Mouse (Mus musculus) midbrain, embryonic 12.5 days (tissue): ENCODE measurements around the gene Dqx1. TPM values are rescaled to one million over a fixed set of nuclear protein-coding genes. Genes with fewer than 3 reads are reported as not detected.
A peak's percentile ranks its signal among the peaks of the same experiment; 100 is the strongest.

ENCODE experiments used
- ATAC-seq: fragments of 200-750 bp; cut with Nextera tagmentation; 2 replicates; pipeline ENCODE4 v1.8.0; 2017; ENCODE audit warnings: low read depth, moderate TSS enrichment, moderate library complexity; ENCODE audit not compliant: low FRiP score
- H3K27ac ChIP-seq: fragments of 300-500 bp; sonication (generic); replicated peaks from 2 replicates; pipeline ENCODE4 v1.5.1; 2016; ENCODE audit warnings: mild to moderate bottlenecking
- H3K27me3 ChIP-seq: fragments of 300-500 bp; sonication (generic); 2 replicates; pipeline ENCODE4 v1.6.1; 2016; ENCODE audit warnings: mild to moderate bottlenecking
- H3K36me3 ChIP-seq: fragments of 300-500 bp; sonication (generic); 2 replicates; pipeline ENCODE4 v1.6.1; 2016
- H3K4me1 ChIP-seq: fragments of 300-500 bp; sonication (generic); 2 replicates; pipeline ENCODE4 v1.6.1; 2016
- H3K4me2 ChIP-seq: fragments of 300-500 bp; sonication (generic); replicated peaks from 2 replicates; pipeline ENCODE4 v1.6.1; 2016; ENCODE audit warnings: mild to moderate bottlenecking, moderate library complexity
- H3K4me3 ChIP-seq: fragments of 300-500 bp; sonication (generic); 2 replicates; pipeline ENCODE4 v1.5.1; 2016; ENCODE audit warnings: mild to moderate bottlenecking
- H3K9ac ChIP-seq: fragments of 300-500 bp; sonication (generic); replicated peaks from 2 replicates; pipeline ENCODE4 v1.6.1; 2016; ENCODE audit warnings: mild to moderate bottlenecking, moderate library complexity
- H3K9me3 ChIP-seq: fragments of 300-500 bp; sonication (generic); 2 replicates; pipeline ENCODE4 v1.6.1; 2016; ENCODE audit warnings: mild to moderate bottlenecking
- WGBS: fragments of 180-500 bp; shearing (Covaris S2); methylation state at CpG from one replicate; pipeline ENCODE4 v1.1.7; 2016; 5-methylcytosine and 5-hydroxymethylcytosine counted together
- polyA plus RNA-seq: library from polyadenylated mRNA; unstranded; fragments of >200 nt; fragmentation: Nextera tagmentation; extraction: Ambion mirVana; gene quantifications from 2 replicates; pipeline ENCODE4 v1.2.1, GENCODE M21; 2016

The Dqx1 gene
- polyA plus RNA-seq, 1 experiment from 2014 or later: 1.1 TPM

DNA sequence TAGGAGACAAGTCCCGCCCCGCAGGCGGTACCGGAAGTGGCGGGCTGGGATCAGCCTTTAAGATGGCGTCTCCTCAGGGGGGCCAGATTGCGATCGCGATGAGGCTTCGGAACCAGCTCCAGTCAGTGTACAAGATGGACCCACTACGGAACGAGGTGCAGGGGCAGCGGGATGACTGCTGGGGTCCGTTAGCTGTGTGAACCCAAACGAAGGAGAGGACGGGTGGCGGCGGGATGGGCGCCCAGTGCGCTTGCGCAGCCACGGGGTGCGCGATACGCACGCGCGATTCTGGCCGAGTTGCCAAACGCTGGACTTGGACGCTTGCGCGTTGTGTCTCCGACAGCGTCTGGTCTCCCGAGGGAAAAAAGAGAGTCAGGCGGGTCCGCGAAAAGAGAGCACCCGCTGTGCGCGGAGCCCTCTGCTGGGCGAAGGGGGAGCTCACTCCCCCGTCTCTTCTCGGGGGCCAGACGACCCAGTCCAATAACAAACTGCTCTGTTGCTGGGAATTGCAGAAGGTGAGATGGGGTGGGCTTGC, 20.7 kb downstream of the Dqx1 start:
- Histone ChIP-seq H3K36me3 (peaks cover 24% of the 10 kb centered on the region), H3K4me1 (peaks cover 15% of the 10 kb centered on the region), H3K27me3 (peaks cover 58% of the 10 kb centered on the region), H3K4me2 (peak overlapping the region; percentile 94), H3K27ac (peak overlapping the region; percentile 91), H3K9ac (peak overlapping the region; percentile 70), H3K9me3 (no peaks in the 10 kb centered on the region), H3K4me3 (peak overlapping the region; percentile 68)
- under 1% methylated on average over 46 of the region's 46 CpGs for WGBS
- peak; percentile 91 for ATAC-seq

DNA sequence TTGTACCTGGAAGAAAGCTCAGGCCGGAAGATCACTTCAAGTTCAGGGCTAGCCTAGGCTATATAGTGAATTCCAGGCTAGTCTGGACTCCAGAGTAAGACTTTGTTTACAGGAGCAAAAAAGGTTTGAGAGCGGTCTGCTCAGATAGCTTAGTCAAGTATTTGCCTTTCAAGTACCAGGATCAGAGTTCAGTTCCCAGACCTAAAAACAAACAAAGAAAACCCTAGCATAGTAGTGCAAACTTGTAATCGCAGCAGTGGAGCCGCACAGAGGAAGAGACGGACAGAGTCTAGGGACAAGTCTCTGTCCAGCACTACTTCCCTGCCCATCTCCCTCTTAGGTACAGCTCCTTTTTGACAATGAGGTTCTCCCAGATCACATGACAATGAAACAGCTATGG, 22.6 kb downstream of the Dqx1 start:
- Histone ChIP-seq H3K9me3 (no peaks in the 10 kb centered on the region), H3K27ac (no peak overlapping the region), H3K4me2 (no peak overlapping the region), H3K9ac (no peak overlapping the region), H3K4me1 (peaks cover 17% of the 10 kb centered on the region), H3K27me3 (peaks cover 58% of the 10 kb centered on the region), H3K36me3 (peaks cover 24% of the 10 kb centered on the region), H3K4me3 (no peak overlapping the region)
- no peak for ATAC-seq
- 98% methylated on average over 5 of the region's 5 CpGs for WGBS

DNA sequence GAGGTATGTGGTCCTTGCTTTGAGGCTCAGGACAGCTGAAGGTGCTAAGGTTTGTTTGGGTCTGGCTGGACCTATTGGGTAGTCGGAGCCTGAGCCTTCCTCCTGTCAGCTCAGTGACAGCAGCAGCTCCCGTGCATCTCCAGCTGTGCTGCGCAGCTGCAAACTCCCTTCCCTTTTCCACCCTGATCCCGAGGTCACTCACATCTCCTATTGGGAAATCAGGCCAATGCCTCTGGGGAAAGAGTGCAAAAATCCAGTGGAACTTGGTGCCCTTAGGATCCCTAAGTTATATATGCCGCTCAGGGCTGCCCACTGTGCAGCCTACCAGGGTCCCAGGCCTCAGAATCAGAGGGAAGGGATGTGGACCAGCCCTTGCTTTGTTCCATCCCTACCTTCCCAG, 25.9 kb downstream of the Dqx1 start:
- Histone ChIP-seq H3K9me3 (no peaks in the 10 kb centered on the region), H3K9ac (no peak overlapping the region), H3K4me2 (no peak overlapping the region), H3K27me3 (peaks cover 68% of the 10 kb centered on the region), H3K36me3 (peaks cover 24% of the 10 kb centered on the region), H3K4me1 (peaks cover 17% of the 10 kb centered on the region), H3K27ac (no peak overlapping the region), H3K4me3 (no peak overlapping the region)
- no peak for ATAC-seq
- WGBS: 7% methylated on average over 5 of the region's 5 CpGs

DNA sequence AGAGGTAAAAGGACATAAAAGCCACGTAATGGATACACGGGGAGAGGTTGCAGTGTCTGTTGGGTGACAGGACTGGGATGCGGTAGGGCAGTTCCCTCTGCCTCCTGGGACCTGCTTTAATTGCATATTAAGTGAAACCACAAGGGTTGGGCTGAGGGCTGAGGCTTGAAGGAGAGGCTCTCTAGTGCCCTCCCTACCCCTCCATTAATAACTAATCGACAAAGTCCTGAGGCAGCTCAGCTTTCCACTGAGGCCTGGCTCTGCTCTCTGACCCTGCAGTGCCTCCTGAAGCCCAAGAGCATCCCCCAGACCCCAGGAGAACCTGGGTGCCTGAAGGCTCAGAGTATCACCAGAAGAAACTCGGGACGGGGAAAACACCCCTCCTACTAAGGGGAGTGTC, 26.8 kb downstream of the Dqx1 start:
- ATAC-seq: no peak
- no peak overlapping the region for H3K4me3 ChIP-seq
- WGBS: 6% methylated on average over 6 of the region's 6 CpGs
- H3K27me3 ChIP-seq: peaks cover 76% of the 10 kb centered on the region
- H3K4me2 ChIP-seq: no peak overlapping the region
- 0 out of 2 replicates have a peak, but pooled peaks cover 9% of the 10 kb centered on the region for H3K4me1 ChIP-seq
- no peak overlapping the region for H3K9ac ChIP-seq
- no peaks in the 10 kb centered on the region for H3K9me3 ChIP-seq
- H3K36me3 ChIP-seq: peaks cover 24% of the 10 kb centered on the region
- H3K27ac ChIP-seq: no peak overlapping the region

DNA sequence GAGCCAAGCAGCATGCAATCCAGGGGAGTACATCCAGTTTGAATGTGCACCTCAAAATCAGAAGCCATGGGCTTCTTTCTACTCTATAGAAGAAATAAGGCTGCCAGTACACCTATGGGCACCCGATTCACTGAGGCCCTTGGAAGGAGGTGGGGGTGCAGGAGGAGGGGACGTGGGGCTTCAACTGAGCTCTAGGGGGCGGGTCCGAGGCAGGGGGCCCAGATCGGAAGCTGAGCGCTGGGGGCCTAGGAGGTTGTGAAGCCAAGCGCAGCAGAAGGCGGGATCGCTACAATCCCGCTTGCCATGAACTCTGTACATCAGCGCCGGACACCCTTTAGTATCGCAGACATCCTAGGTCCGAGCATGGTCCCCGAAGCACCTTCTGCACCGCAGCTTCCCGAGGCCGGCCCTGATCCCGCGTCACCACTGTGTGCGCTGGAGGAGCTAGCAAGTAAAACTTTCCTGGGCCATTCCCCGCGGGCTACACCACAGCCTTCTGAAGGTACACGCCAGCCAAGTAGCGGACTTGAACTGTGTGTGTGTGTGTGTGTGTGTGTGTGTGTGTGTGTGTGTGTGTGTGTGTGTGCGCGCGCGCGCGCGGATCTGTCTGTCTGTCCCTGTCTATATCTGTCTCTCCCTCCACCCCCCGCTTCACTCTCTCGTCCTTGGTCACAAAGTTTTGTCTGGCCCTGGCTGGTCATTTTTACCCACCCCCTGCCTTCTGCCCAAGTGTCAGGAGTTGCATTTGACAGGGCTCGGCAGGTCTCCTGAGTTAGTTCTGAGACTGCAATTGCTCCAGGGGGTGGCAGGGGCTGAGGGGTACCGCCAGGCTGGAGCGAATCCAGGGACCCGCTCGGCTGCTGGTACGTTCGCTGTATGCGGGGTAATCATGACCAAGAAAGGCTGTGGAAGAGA, 28.7 kb downstream of the Dqx1 start, which contains the start of gene Lbx2:
Gene Lbx2 (plus strand): TSS at position 247 of the 915 bp plus-strand sequence.
- H3K4me3 ChIP-seq: peak within 1 kb of the TSS; percentile 17; the same call in 1 of the 2 replicates

DNA sequence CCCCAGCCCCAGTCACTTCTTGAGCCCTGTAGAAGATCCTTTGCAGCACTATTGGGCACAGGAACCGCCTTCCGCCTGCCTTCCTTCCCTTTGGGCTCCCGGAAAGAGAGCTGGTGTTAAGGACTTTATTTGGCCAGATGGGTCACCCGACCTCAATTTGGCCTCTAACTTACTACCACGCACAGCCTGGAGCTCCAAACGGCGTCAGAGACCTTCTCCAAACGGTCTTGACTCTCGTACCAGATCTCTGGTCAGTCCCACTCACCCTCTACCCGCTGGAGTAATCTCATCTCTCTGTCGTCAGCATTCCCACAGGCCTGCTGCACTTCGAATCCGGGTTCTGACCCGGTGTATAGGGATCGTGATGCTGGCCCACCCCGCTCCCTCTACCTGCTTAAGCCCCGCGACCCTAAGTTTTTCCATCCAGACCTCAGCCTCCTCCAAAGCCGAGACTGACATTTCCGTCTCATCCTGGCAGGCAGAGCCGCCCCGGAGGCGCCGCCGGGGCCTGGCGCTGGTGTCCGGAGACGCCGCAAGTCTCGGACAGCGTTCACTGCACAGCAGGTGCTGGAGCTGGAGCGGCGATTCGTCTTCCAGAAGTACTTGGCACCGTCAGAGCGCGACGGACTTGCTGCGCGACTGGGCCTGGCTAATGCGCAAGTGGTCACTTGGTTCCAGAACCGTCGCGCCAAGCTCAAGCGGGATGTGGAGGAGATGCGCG, 29.7 kb downstream of the Dqx1 start:
- peak overlapping the region; percentile 18; the same call in 1 of the 2 replicates for H3K4me2 ChIP-seq
- H3K36me3 ChIP-seq: no peaks in the 10 kb centered on the region
- H3K4me3 ChIP-seq: peak overlapping the region; percentile 17; the same call in 1 of the 2 replicates
- no peaks in the 10 kb centered on the region for H3K9me3 ChIP-seq
- under 1% methylated on average over 47 of the region's 47 CpGs for WGBS
- peaks cover 88% of the 10 kb centered on the region for H3K27me3 ChIP-seq
- H3K9ac ChIP-seq: no peak overlapping the region
- ATAC-seq: no peak
- H3K27ac ChIP-seq: no peak overlapping the region
- 0 out of 2 replicates have a peak, but pooled peaks cover 9% of the 10 kb centered on the region for H3K4me1 ChIP-seq

More for the DNA sequence above, 28.7 kb downstream of the Dqx1 start, which contains the start of gene Lbx2:
- no peak within 1 kb of the TSS for H3K27ac ChIP-seq
- H3K36me3 ChIP-seq: peaks cover 9% of the 10 kb centered on the region
- ATAC-seq: no peak
- H3K9ac ChIP-seq: peak within 1 kb of the TSS; percentile 2; the same call in 1 of the 2 replicates
- H3K4me1 ChIP-seq: 0 out of 2 replicates have a peak, but pooled peaks cover 9% of the 10 kb centered on the region
- H3K4me2 ChIP-seq: 0 out of 2 replicates have a peak within 1 kb of the TSS, but pooled peaks have one; percentile 15
- no peaks in the 10 kb centered on the region for H3K9me3 ChIP-seq
- WGBS: 1% methylated on average over 35 of the region's 42 CpGs
- H3K27me3 ChIP-seq: peaks cover 93% of the 10 kb centered on the region

DNA sequence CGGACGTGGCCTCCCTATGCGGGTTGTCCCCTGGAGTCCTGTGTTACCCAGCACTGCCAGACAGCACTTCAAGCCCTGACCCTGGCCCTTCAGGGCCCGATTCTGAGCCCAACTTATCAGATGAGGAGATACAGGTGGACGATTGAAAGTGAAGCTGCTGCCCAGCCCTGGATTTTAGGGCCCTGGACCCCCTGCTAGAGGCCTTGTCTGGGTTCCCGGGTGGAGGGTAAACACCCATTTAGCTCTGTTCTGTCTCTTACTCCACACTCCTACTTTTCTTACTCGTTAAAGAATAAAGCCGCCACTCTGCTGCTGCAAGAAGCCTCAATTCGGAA, 30.2 kb downstream of the Dqx1 start:
- WGBS: 5% methylated on average over 9 of the region's 9 CpGs
- no peak for ATAC-seq
- H3K4me3 ChIP-seq: peak overlapping the region; percentile 17; the same call in 1 of the 2 replicates

DNA sequence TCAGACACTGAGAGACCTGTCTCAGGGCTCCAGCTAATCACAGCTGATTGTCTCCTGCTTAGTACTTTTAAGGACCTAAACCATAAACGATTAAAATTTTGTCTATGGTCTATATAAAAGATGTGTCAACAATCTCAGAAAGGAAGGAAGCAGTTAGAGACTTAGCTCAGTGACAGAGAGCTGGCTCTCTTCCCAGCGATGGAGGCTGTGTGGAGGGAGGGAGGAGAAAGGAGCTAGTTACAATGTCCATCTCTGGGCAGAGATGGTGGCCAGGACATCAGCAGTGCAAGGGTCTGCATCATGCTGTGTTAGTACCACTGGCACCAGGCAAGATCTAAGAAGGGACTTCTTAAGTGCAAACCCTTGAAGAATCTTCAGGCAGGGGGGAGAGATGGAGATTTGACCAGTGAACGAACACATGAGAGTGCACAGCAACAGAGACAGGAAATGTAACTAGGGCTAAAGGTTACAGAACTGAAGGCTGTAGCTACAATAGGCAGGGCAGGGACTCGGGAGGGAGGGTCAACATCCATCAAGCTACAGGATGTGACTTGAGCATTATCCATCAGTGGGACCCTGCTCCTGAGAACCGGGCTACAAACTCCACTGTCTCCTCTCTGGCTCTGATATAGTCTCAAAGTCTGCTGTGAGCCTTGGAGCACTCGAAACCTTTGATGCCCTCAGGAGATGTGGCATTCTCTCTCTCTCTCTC, 34.9 kb downstream of the Dqx1 start:
- H3K4me3 ChIP-seq: no peak overlapping the region
- H3K4me1 ChIP-seq: no peaks in the 10 kb centered on the region
- ATAC-seq: no peak
- no peak overlapping the region for H3K27ac ChIP-seq
- 49% methylated on average over 6 of the region's 6 CpGs for WGBS
- peaks cover 62% of the 10 kb centered on the region for H3K27me3 ChIP-seq
- no peak overlapping the region for H3K4me2 ChIP-seq
- no peaks in the 10 kb centered on the region for H3K9me3 ChIP-seq
- H3K36me3 ChIP-seq: no peaks in the 10 kb centered on the region
- no peak overlapping the region for H3K9ac ChIP-seq

More for the DNA sequence above, 30.2 kb downstream of the Dqx1 start:
- H3K27ac ChIP-seq: no peak overlapping the region
- 0 out of 2 replicates have a peak overlapping the region, but pooled peaks have one; percentile 18 for H3K4me2 ChIP-seq
- no peaks in the 10 kb centered on the region for H3K36me3 ChIP-seq
- H3K4me1 ChIP-seq: 0 out of 2 replicates have a peak, but pooled peaks cover 9% of the 10 kb centered on the region
- H3K27me3 ChIP-seq: peaks cover 88% of the 10 kb centered on the region
- H3K9ac ChIP-seq: no peak overlapping the region
- no peaks in the 10 kb centered on the region for H3K9me3 ChIP-seq

DNA sequence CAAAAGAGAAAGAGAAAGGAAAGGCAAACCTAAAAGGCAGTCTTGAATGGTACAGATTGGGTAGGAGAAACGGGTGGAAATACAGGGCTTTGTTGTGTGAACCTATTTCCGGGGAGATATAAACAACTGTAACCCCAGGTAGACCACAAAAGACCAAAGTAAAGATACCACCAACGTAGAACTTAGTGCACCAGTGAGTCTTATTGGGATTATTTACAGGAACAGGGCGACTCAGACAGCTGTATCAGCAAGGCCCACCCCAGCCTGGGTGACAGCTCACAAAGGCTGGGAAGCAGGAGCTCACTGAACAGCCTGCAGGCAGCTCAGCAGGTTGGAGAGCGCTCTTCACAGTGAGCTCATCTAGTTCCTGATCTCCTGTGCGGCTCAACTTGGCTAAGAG, 38.3 kb downstream of the Dqx1 start:
- Histone ChIP-seq H3K27me3 (peaks cover 44% of the 10 kb centered on the region), H3K4me1 (no peaks in the 10 kb centered on the region), H3K27ac (no peak overlapping the region), H3K36me3 (no peaks in the 10 kb centered on the region), H3K4me2 (no peak overlapping the region), H3K9ac (no peak overlapping the region), H3K9me3 (no peaks in the 10 kb centered on the region), H3K4me3 (no peak overlapping the region)
- WGBS: 39% methylated on average over 6 of the region's 6 CpGs
- no peak for ATAC-seq

DNA sequence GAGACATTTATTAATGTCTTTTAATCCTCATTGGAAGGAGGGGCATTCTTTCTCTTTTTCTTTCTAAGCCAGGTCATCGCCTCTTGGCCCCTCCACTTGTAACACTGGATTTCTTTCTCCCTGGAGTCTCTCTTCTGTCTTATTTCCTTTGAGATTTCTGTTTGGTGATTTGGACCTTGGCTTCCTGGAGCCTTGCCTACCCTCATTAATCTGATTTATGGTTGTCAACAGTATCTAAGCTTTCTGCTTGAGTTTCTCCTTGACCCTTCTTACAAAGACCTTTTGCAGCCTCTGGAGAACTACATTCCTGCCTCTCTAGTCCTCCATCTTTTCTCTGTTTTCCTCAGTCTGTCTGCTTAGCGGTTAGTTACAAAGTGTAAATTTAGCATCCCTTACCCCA, 40.8 kb downstream of the Dqx1 start:
- H3K27me3 ChIP-seq: peaks cover 37% of the 10 kb centered on the region
- no peak overlapping the region for H3K27ac ChIP-seq
- WGBS: 63% methylated on average over 2 of the region's 2 CpGs
- ATAC-seq: no peak
- H3K4me2 ChIP-seq: no peak overlapping the region
- no peaks in the 10 kb centered on the region for H3K9me3 ChIP-seq
- peaks cover 13% of the 10 kb centered on the region for H3K4me1 ChIP-seq
- no peak overlapping the region for H3K4me3 ChIP-seq
- H3K9ac ChIP-seq: no peak overlapping the region
- H3K36me3 ChIP-seq: no peaks in the 10 kb centered on the region

DNA sequence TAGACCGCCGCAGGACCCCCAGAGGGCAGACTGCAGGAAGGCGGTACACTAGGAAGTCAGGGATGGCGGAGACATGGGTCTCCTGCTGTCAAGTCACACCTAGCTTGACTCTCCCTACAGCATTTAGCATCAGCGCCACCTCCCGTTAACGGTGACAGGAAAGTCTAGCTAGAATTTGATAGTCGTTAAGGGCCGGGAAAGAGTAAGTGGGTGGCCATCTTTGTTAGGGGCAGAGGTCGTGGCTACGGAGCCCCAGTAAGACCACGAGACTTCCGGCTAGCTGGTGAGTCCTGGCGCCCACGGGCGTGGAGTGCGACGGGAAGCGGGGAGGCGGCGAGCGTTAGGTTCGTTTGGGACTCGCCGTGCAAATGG, 43.7 kb downstream of the Dqx1 start, which contains the start of the genes Ccdc142 and Gm42688:
Gene Ccdc142 (plus strand): TSS at position 286 of the 372 bp plus-strand sequence.
Gene Gm42688 (plus strand): TSS at position 302 of the 372 bp plus-strand sequence.
- Histone ChIP-seq H3K4me2 (peak within 1 kb of the TSS; percentile 100), H3K9ac (peak within 1 kb of the TSS; percentile 81), H3K36me3 (no peaks in the 10 kb centered on the region), H3K4me1 (peaks cover 14% of the 10 kb centered on the region), H3K27ac (peak within 1 kb of the TSS; percentile 81), H3K4me3 (peak within 1 kb of the TSS; percentile 75), H3K27me3 (peaks cover 24% of the 10 kb centered on the region), H3K9me3 (no peaks in the 10 kb centered on the region)
- peak; percentile 84 for ATAC-seq
- WGBS: 1% methylated on average over 25 of the region's 25 CpGs
